Mouse (Mus musculus) midbrain, embryonic 16.5 days (tissue): ENCODE results near the gene Dync1li2. TPM values are rescaled to one million over a fixed set of nuclear protein-coding genes. Genes with fewer than 3 reads are reported as not detected.
A peak's percentile ranks its signal among the peaks of the same experiment; 100 is the strongest.

Experiments
- ATAC-seq: fragments of 200-750 bp; cut with Nextera tagmentation; 2 replicates; pipeline ENCODE4 v1.8.0; 2017; ENCODE audit warnings: moderate TSS enrichment
- H3K27ac ChIP-seq: fragments of 300-500 bp; sonication (generic); 2 replicates; pipeline ENCODE4 v1.5.1; 2014; ENCODE audit warnings: mild to moderate bottlenecking, low read length, mixed read lengths
- H3K27me3 ChIP-seq: fragments of 300-500 bp; sonication (generic); 2 replicates; pipeline ENCODE4 v1.6.1; 2014; ENCODE audit warnings: low read depth, low read length, mixed read lengths; ENCODE audit not compliant: control insufficient read depth, insufficient read depth
- H3K36me3 ChIP-seq: fragments of 300-500 bp; sonication (generic); 2 replicates; pipeline ENCODE4 v1.6.1; 2014; ENCODE audit warnings: mild to moderate bottlenecking, low read length, moderate library complexity, mixed read lengths; ENCODE audit not compliant: control insufficient read depth, insufficient read depth
- H3K4me1 ChIP-seq: fragments of 300-500 bp; sonication (generic); 2 replicates; pipeline ENCODE4 v1.6.1; 2014; ENCODE audit warnings: mild to moderate bottlenecking, low read length, mixed read lengths; ENCODE audit not compliant: control insufficient read depth, insufficient read depth
- H3K4me2 ChIP-seq: fragments of 300-500 bp; sonication (generic); 2 replicates; pipeline ENCODE4 v1.6.1; 2014; ENCODE audit warnings: mild to moderate bottlenecking, low read length, mixed read lengths
- H3K4me3 ChIP-seq: fragments of 300-500 bp; sonication (generic); 2 replicates; pipeline ENCODE4 v1.5.1; 2014; ENCODE audit warnings: low read depth, mild to moderate bottlenecking, low read length, moderate library complexity, mixed read lengths
- H3K9ac ChIP-seq: fragments of 300-500 bp; sonication (generic); 2 replicates; pipeline ENCODE4 v1.6.1; 2014; ENCODE audit warnings: low read depth, low read length, mixed read lengths
- H3K9me3 ChIP-seq: fragments of 300-500 bp; sonication (generic); replicated peaks from 2 replicates; pipeline ENCODE4 v1.6.1; 2014; ENCODE audit warnings: mild to moderate bottlenecking, low read length, mixed read lengths; ENCODE audit not compliant: control insufficient read depth, poor library complexity, severe bottlenecking
- WGBS: fragments of 180-500 bp; shearing (Covaris S2); extraction: QIAGEN DNeasy Blood & Tissue Kit; methylation state at CpG from one replicate; pipeline ENCODE4 v1.1.7; 2014; 5-methylcytosine and 5-hydroxymethylcytosine counted together
- polyA plus RNA-seq: library from polyadenylated mRNA; unstranded; fragments of >200 nt; fragmentation: Nextera tagmentation; extraction: Ambion mirVana; gene quantifications from 2 replicates; pipeline ENCODE4 v1.2.1, GENCODE M21; 2015

Gene Dync1li2
- polyA plus RNA-seq, 1 experiment from 2014 or later, result 114 TPM

GRCm38 (mm10) chr8:104380269-104380668, 62.6 kb downstream of the Dync1li2 start:
- ATAC-seq, result no peak
- Histone ChIP-seq H3K27ac (no peak overlapping the region), H3K4me1 (peaks cover 23% of the 10 kb centered on the region), H3K27me3 (no peaks in the 10 kb centered on the region), H3K9ac (no peak overlapping the region), H3K9me3 (no peaks in the 10 kb centered on the region), H3K4me3 (no peak overlapping the region), H3K36me3 (no peaks in the 10 kb centered on the region), H3K4me2 (no peak overlapping the region)
- WGBS, result 93% methylated on average over 7 of the region's 7 CpGs

- Histone ChIP-seq H3K4me3 (no peak overlapping the region), H3K36me3 (no peaks in the 10 kb centered on the region), H3K4me1 (peaks cover 31% of the 10 kb centered on the region), H3K9me3 (no peaks in the 10 kb centered on the region), H3K4me2 (no peak overlapping the region), H3K9ac (no peak overlapping the region), H3K27ac (no peak overlapping the region), H3K27me3 (no peaks in the 10 kb centered on the region)
- 64% methylated on average over 10 of the region's 10 CpGs for WGBS
- no peak for ATAC-seq
Measured at GRCm38 (mm10) chr8:104379301-104379836, 63.5 kb downstream of the Dync1li2 start.

- H3K4me1 ChIP-seq, result peaks cover 26% of the 10 kb centered on the region
- no peaks in the 10 kb centered on the region for H3K9me3 ChIP-seq
- no peak overlapping the region for H3K9ac ChIP-seq
- 0 out of 2 replicates have a peak overlapping the region, but pooled peaks have one; percentile 2 for H3K27ac ChIP-seq
- no peak overlapping the region for H3K4me3 ChIP-seq
- no peaks in the 10 kb centered on the region for H3K27me3 ChIP-seq
- 35% methylated on average over 11 of the region's 11 CpGs for WGBS
- no peak for ATAC-seq
- no peaks in the 10 kb centered on the region for H3K36me3 ChIP-seq
- no peak overlapping the region for H3K4me2 ChIP-seq
Measured at GRCm38 (mm10) chr8:104376669-104377068, 66.2 kb downstream of the Dync1li2 start.

GRCm38 (mm10) chr8:104375959-104376358, 66.9 kb downstream of the Dync1li2 start:
- no peak for ATAC-seq
- Histone ChIP-seq H3K27ac (peak overlapping the region; percentile 25), H3K9ac (no peak overlapping the region), H3K4me1 (peaks cover 26% of the 10 kb centered on the region), H3K27me3 (no peaks in the 10 kb centered on the region), H3K9me3 (no peaks in the 10 kb centered on the region), H3K4me2 (no peak overlapping the region), H3K36me3 (no peaks in the 10 kb centered on the region), H3K4me3 (no peak overlapping the region)
- 59% methylated on average over 5 of the region's 5 CpGs for WGBS

GRCm38 (mm10) chr8:104374864-104375846, 67.7 kb downstream of the Dync1li2 start:
- Histone ChIP-seq H3K9ac (no peak overlapping the region), H3K4me2 (no peak overlapping the region), H3K9me3 (no peaks in the 10 kb centered on the region), H3K27me3 (no peaks in the 10 kb centered on the region), H3K4me3 (no peak overlapping the region), H3K36me3 (no peaks in the 10 kb centered on the region), H3K4me1 (peaks cover 26% of the 10 kb centered on the region), H3K27ac (peak overlapping the region; percentile 58)
- WGBS, result 38% methylated on average over 14 of the region's 14 CpGs
- ATAC-seq, result peak; percentile 15

GRCm38 (mm10) chr8:104374269-104374668, 68.6 kb downstream of the Dync1li2 start:
- Histone ChIP-seq H3K4me1 (peaks cover 26% of the 10 kb centered on the region), H3K4me2 (no peak overlapping the region), H3K9me3 (no peaks in the 10 kb centered on the region), H3K9ac (no peak overlapping the region), H3K4me3 (no peak overlapping the region), H3K36me3 (no peaks in the 10 kb centered on the region), H3K27me3 (no peaks in the 10 kb centered on the region), H3K27ac (no peak overlapping the region; the same call in 1 of the 2 replicates)
- WGBS, result 40% methylated on average over 11 of the region's 11 CpGs
- no peak for ATAC-seq

GRCm38 (mm10) chr8:104373779-104374178, 69.1 kb downstream of the Dync1li2 start:
- H3K27ac ChIP-seq, result peak overlapping the region; percentile 33; the same call in 1 of the 2 replicates
- H3K4me2 ChIP-seq, result no peak overlapping the region
- ATAC-seq, result no peak
- no peaks in the 10 kb centered on the region for H3K27me3 ChIP-seq
- H3K9me3 ChIP-seq, result no peaks in the 10 kb centered on the region
- H3K4me1 ChIP-seq, result peaks cover 26% of the 10 kb centered on the region
- no peak overlapping the region for H3K4me3 ChIP-seq
- 81% methylated on average over 11 of the region's 11 CpGs for WGBS
- no peaks in the 10 kb centered on the region for H3K36me3 ChIP-seq
- no peak overlapping the region for H3K9ac ChIP-seq

- no peak for ATAC-seq
- Histone ChIP-seq H3K9ac (no peak overlapping the region), H3K9me3 (no peaks in the 10 kb centered on the region), H3K36me3 (no peaks in the 10 kb centered on the region), H3K27ac (no peak overlapping the region), H3K4me2 (no peak overlapping the region), H3K27me3 (no peaks in the 10 kb centered on the region), H3K4me1 (peaks cover 31% of the 10 kb centered on the region), H3K4me3 (no peak overlapping the region)
- WGBS, result 89% methylated on average over 6 of the region's 6 CpGs
Measured at GRCm38 (mm10) chr8:104371121-104371520, 71.7 kb downstream of the Dync1li2 start.

- H3K4me2 ChIP-seq, result no peak overlapping the region
- no peaks in the 10 kb centered on the region for H3K9me3 ChIP-seq
- H3K36me3 ChIP-seq, result no peaks in the 10 kb centered on the region
- no peak overlapping the region for H3K4me3 ChIP-seq
- no peak overlapping the region for H3K9ac ChIP-seq
- WGBS, result 65% methylated on average over 6 of the region's 6 CpGs
- no peaks in the 10 kb centered on the region for H3K27me3 ChIP-seq
- peaks cover 23% of the 10 kb centered on the region for H3K4me1 ChIP-seq
- no peak overlapping the region for H3K27ac ChIP-seq
- ATAC-seq, result no peak
Measured at GRCm38 (mm10) chr8:104370071-104370470, 72.8 kb downstream of the Dync1li2 start.
